Mouse (Mus musculus): ENCODE results near the gene Gm49661. TPM values are rescaled to one million over a fixed set of nuclear protein-coding genes. Genes with fewer than 3 reads are reported as not detected.
A peak's percentile ranks its signal among the peaks of the same experiment; 100 is the strongest.

The Gm49661 gene
- polyA plus RNA-seq, 1 experiment from 2014 or later: not detected

DNA sequence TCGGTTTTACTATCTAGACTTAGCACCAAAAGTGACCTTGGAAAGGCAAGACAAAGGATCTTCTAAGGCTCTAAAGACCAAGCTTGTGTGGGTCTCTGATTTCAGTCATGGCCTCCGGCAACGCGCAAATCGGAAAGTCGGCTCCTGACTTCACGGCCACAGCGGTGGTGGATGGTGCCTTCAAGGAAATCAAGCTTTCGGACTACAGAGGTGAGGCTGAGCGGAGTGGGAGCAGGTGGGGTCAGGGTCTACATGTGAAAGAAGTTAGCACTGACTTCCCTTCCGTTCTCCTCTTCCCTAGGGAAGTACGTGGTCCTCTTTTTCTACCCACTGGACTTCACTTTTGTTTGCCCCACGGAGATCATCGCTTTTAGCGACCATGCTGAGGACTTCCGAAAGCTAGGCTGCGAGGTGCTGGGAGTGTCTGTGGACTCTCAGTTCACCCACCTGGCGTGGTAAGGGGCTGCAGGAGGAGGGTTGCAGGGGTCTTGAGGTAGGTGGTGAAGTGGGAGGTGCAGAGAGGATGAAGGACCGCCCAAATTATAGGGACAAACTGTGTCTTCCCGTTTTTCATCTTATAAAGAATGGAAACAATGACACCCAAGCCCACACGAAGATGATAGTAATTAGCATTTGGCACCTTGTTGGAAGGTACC is 1.0 kb upstream of the Gm49661 start:
- DNase-seq (ENCODE audit: low spot score): peak; percentile 35
- no peak for ATAC-seq (replicated peaks; ENCODE audit: low FRiP score, low read depth)
- Histone ChIP-seq H3K27me3 (ENCODE audit: insufficient read depth, low read length) (no peaks in the 10 kb centered on the region), H3K4me3 (replicated peaks; ENCODE audit: low read depth, low read length) (peak overlapping the region; percentile 66), H3K9me3 (replicated peaks; ENCODE audit: low read length) (no peaks in the 10 kb centered on the region), H3K4me1 (replicated peaks; ENCODE audit: insufficient read depth, low read length) (peaks cover 26% of the 10 kb centered on the region), H3K9ac (ENCODE audit: low read depth, low read length) (peak overlapping the region; percentile 85), H3K4me2 (ENCODE audit: low read length) (peak overlapping the region; percentile 81), H3K27ac (peak overlapping the region; percentile 92), H3K36me3 (ENCODE audit: insufficient read depth, low read length) (peaks cover 21% of the 10 kb centered on the region)
- 6% methylated on average over 21 of the region's 21 CpGs for WGBS
- TF ChIP-seq CTCF (IDR thresholded peaks at IDR 0.05; ENCODE audit: low read depth): no peak

GRCm38 (mm10) chr8:84968650-84969049 is 583 bp downstream of the Gm49661 start:
- no peaks in the 10 kb centered on the region for H3K27me3 ChIP-seq (ENCODE audit: insufficient read depth, low read length)
- H3K36me3 ChIP-seq (ENCODE audit: insufficient read depth, low read length): peaks cover 21% of the 10 kb centered on the region
- H3K9ac ChIP-seq (ENCODE audit: low read depth, low read length): peak overlapping the region; percentile 85
- DNase-seq (ENCODE audit: low spot score) (peak; percentile 53), ATAC-seq (replicated peaks; ENCODE audit: low FRiP score, low read depth) (no peak)
- 8% methylated on average over 2 of the region's 2 CpGs for WGBS
- TF ChIP-seq CTCF (IDR thresholded peaks at IDR 0.05; ENCODE audit: low read depth): no peak
- H3K9me3 ChIP-seq (replicated peaks; ENCODE audit: low read length): no peaks in the 10 kb centered on the region
- H3K4me3 ChIP-seq (replicated peaks; ENCODE audit: low read depth, low read length): peak overlapping the region; percentile 66
- H3K27ac ChIP-seq: peak overlapping the region; percentile 92
- H3K4me2 ChIP-seq (ENCODE audit: low read length): peak overlapping the region; percentile 81
- H3K4me1 ChIP-seq (replicated peaks; ENCODE audit: insufficient read depth, low read length): peaks cover 32% of the 10 kb centered on the region

DNA sequence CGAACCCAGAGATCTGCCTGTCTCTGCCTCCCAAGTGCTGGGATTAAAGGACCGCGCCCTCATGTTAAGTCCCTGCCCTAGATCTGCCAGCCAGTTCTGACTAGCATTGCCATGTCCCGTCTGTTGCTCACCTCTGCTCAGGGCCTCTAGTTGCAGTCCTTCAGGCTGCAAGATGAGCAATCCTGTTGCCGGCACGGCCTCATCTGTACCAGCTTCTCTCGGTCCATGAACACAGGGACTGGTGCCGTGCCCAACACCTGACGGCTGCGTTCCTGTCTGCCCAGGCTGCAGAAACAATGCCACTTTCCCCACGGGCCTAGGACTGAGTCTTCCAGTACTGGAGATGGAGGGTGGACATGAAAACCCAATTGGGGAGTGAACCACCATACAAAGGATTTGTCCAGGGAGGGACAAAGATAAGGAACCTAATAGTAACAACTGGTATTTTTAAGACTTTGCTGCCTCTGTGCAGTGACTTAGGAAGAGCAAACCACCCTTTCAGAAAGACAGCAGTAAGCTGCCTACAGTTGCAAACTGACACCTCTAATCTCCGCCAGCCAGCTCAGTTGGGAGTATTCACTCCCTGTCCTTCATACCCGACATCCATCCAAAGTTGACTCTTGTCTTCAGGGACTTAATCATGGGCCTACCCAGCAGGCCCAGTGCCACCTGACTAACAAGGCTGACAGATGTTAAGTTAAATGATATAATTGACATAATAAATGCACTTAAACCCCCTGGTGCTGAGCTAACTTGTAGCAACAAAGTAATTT is 1.5 kb downstream of the Gm49661 start:
- peak overlapping the region; percentile 81; the same call in 1 of the 2 replicates for H3K4me2 ChIP-seq (ENCODE audit: low read length)
- 88% methylated on average over 13 of the region's 13 CpGs for WGBS
- peak overlapping the region; percentile 92 for H3K27ac ChIP-seq
- no peaks in the 10 kb centered on the region for H3K27me3 ChIP-seq (ENCODE audit: insufficient read depth, low read length)
- peaks cover 32% of the 10 kb centered on the region for H3K4me1 ChIP-seq (replicated peaks; ENCODE audit: insufficient read depth, low read length)
- ATAC-seq (replicated peaks; ENCODE audit: low FRiP score, low read depth) (no peak), DNase-seq (ENCODE audit: low spot score) (no peak)
- no peak overlapping the region for H3K4me3 ChIP-seq (replicated peaks; ENCODE audit: low read depth, low read length)
- peaks cover 17% of the 10 kb centered on the region; the same call in 1 of the 2 replicates for H3K36me3 ChIP-seq (ENCODE audit: insufficient read depth, low read length)
- TF ChIP-seq CTCF (IDR thresholded peaks at IDR 0.05; ENCODE audit: low read depth): no peak
- no peak overlapping the region for H3K9ac ChIP-seq (ENCODE audit: low read depth, low read length)
- no peaks in the 10 kb centered on the region for H3K9me3 ChIP-seq (replicated peaks; ENCODE audit: low read length)

- DNase-seq (ENCODE audit: low spot score) (no peak), ATAC-seq (replicated peaks; ENCODE audit: low FRiP score, low read depth) (no peak)
- TF ChIP-seq CTCF (IDR thresholded peaks at IDR 0.05; ENCODE audit: low read depth): no peak
- Histone ChIP-seq H3K27ac (0 out of 2 replicates have a peak overlapping the region, but pooled peaks have one; percentile 21), H3K9me3 (replicated peaks; ENCODE audit: low read length) (no peaks in the 10 kb centered on the region), H3K4me1 (replicated peaks; ENCODE audit: insufficient read depth, low read length) (peaks cover 32% of the 10 kb centered on the region), H3K9ac (ENCODE audit: low read depth, low read length) (no peak overlapping the region), H3K27me3 (ENCODE audit: insufficient read depth, low read length) (no peaks in the 10 kb centered on the region), H3K4me3 (replicated peaks; ENCODE audit: low read depth, low read length) (no peak overlapping the region), H3K36me3 (ENCODE audit: insufficient read depth, low read length) (peaks cover 7% of the 10 kb centered on the region; the same call in 1 of the 2 replicates), H3K4me2 (ENCODE audit: low read length) (no peak overlapping the region)
- WGBS: 39% methylated on average over 3 of the region's 3 CpGs
Measured at GRCm38 (mm10) chr8:84966603-84967002, 2.6 kb downstream of the Gm49661 start.

GRCm38 (mm10) chr8:84965731-84966291 is 3.4 kb downstream of the Gm49661 start:
- H3K9ac ChIP-seq (ENCODE audit: low read depth, low read length): peak overlapping the region; percentile 65
- no peaks in the 10 kb centered on the region for H3K9me3 ChIP-seq (replicated peaks; ENCODE audit: low read length)
- DNase-seq (ENCODE audit: low spot score) (peak; percentile 99), ATAC-seq (replicated peaks; ENCODE audit: low FRiP score, low read depth) (peak; percentile 86)
- H3K27ac ChIP-seq: peak overlapping the region; percentile 83
- H3K4me3 ChIP-seq (replicated peaks; ENCODE audit: low read depth, low read length): peak overlapping the region; percentile 56
- 1% methylated on average over 41 of the region's 41 CpGs for WGBS
- TF ChIP-seq CTCF (IDR thresholded peaks at IDR 0.05; ENCODE audit: low read depth): no peak
- 0 out of 2 replicates have a peak, but pooled peaks cover 5% of the 10 kb centered on the region for H3K36me3 ChIP-seq (ENCODE audit: insufficient read depth, low read length)
- peak overlapping the region; percentile 93 for H3K4me2 ChIP-seq (ENCODE audit: low read length)
- no peaks in the 10 kb centered on the region for H3K27me3 ChIP-seq (ENCODE audit: insufficient read depth, low read length)
- H3K4me1 ChIP-seq (replicated peaks; ENCODE audit: insufficient read depth, low read length): peaks cover 30% of the 10 kb centered on the region

GRCm38 (mm10) chr8:84963952-84964351 is 5.3 kb downstream of the Gm49661 start:
- peak; percentile 18; the same call in 1 of the 2 replicates for TF ChIP-seq CTCF (IDR thresholded peaks at IDR 0.05; ENCODE audit: low read depth)
- Histone ChIP-seq H3K27me3 (ENCODE audit: insufficient read depth, low read length) (no peaks in the 10 kb centered on the region), H3K4me2 (ENCODE audit: low read length) (no peak overlapping the region), H3K4me3 (replicated peaks; ENCODE audit: low read depth, low read length) (no peak overlapping the region), H3K36me3 (ENCODE audit: insufficient read depth, low read length) (0 out of 2 replicates have a peak, but pooled peaks cover 4% of the 10 kb centered on the region), H3K9ac (ENCODE audit: low read depth, low read length) (no peak overlapping the region), H3K4me1 (replicated peaks; ENCODE audit: insufficient read depth, low read length) (peaks cover 22% of the 10 kb centered on the region), H3K27ac (no peak overlapping the region), H3K9me3 (replicated peaks; ENCODE audit: low read length) (no peaks in the 10 kb centered on the region)
- DNase-seq (ENCODE audit: low spot score): no peak
- WGBS: 90% methylated on average over 4 of the region's 4 CpGs
- no peak for ATAC-seq (replicated peaks; ENCODE audit: low FRiP score, low read depth)

All from kidney, postnatal 0 days (tissue).